Mouse (Mus musculus): ENCODE measurements around the gene Gtf2i.

Gene Gtf2i

GRCm38 (mm10) chr5:134237936-134238760 lies 76.4 kb downstream of the Gtf2i start:
- no peak for DNase-seq

- DNase-seq: no peak
Measured at GRCm38 (mm10) chr5:134237508-134237907, 77.1 kb downstream of the Gtf2i start.

GRCm38 (mm10) chr5:134236796-134237195 lies 77.8 kb downstream of the Gtf2i start:
- DNase-seq: peak; percentile 79

GRCm38 (mm10) chr5:134236241-134236640 lies 78.3 kb downstream of the Gtf2i start:
- no peak for DNase-seq

GRCm38 (mm10) chr5:134235111-134235510 lies 79.4 kb downstream of the Gtf2i start:
- DNase-seq: no peak

- DNase-seq: peak; percentile 43
Measured at GRCm38 (mm10) chr5:134234205-134234604, 80.4 kb downstream of the Gtf2i start.

GRCm38 (mm10) chr5:134233244-134233651 lies 81.3 kb downstream of the Gtf2i start:
- DNase-seq: peak; percentile 63

- DNase-seq: peak; percentile 47
Measured at GRCm38 (mm10) chr5:134232568-134232967, 82.0 kb downstream of the Gtf2i start.

GRCm38 (mm10) chr5:134232111-134232510 lies 82.4 kb downstream of the Gtf2i start:
- DNase-seq: peak; percentile 50

GRCm38 (mm10) chr5:134231376-134231775 lies 83.2 kb downstream of the Gtf2i start:
- no peak for DNase-seq

GRCm38 (mm10) chr5:134229391-134229790 lies 85.2 kb downstream of the Gtf2i start, which contains the start of gene Ncf1:
Gene Ncf1 (minus strand): TSS chr5:134229625.
- no peak for DNase-seq

GRCm38 (mm10) chr5:134228249-134228638 lies 86.3 kb downstream of the Gtf2i start:
- DNase-seq: no peak

GRCm38 (mm10) chr5:134227574-134228248 lies 86.8 kb downstream of the Gtf2i start:
- peak; percentile 69 for DNase-seq

GRCm38 (mm10) chr5:134226946-134227345 lies 87.6 kb downstream of the Gtf2i start:
- DNase-seq: no peak

GRCm38 (mm10) chr5:134225110-134225901 lies 89.3 kb downstream of the Gtf2i start:
- DNase-seq: peak; percentile 40

GRCm38 (mm10) chr5:134221708-134222150 lies 92.8 kb downstream of the Gtf2i start:
- DNase-seq: no peak

- no peak for DNase-seq
Measured at GRCm38 (mm10) chr5:134221278-134221677, 93.3 kb downstream of the Gtf2i start.

- DNase-seq: no peak
Measured at GRCm38 (mm10) chr5:134217900-134218299, 96.7 kb downstream of the Gtf2i start.

- no peak for DNase-seq
Measured at GRCm38 (mm10) chr5:134214021-134214806, 100.3 kb downstream of the Gtf2i start.

- DNase-seq: no peak
Measured at GRCm38 (mm10) chr5:134209931-134210554, 104.5 kb downstream of the Gtf2i start.

- no peak for DNase-seq
Measured at GRCm38 (mm10) chr5:134206721-134207120, 107.8 kb downstream of the Gtf2i start.

- DNase-seq: no peak
Measured at GRCm38 (mm10) chr5:134193664-134194063, 120.9 kb downstream of the Gtf2i start.

All from thymus, postnatal 25 days (tissue).